Mouse (Mus musculus) forelimb bud, embryonic 11.5 days (tissue): ENCODE measurements around the gene Ank.

Experiments used
- DNase-seq: peaks from one replicate; pipeline ENCODE4 v3.0.0-alpha.2; 2012; ENCODE audit warnings: low read depth, low spot score

Gene Ank

DNA sequence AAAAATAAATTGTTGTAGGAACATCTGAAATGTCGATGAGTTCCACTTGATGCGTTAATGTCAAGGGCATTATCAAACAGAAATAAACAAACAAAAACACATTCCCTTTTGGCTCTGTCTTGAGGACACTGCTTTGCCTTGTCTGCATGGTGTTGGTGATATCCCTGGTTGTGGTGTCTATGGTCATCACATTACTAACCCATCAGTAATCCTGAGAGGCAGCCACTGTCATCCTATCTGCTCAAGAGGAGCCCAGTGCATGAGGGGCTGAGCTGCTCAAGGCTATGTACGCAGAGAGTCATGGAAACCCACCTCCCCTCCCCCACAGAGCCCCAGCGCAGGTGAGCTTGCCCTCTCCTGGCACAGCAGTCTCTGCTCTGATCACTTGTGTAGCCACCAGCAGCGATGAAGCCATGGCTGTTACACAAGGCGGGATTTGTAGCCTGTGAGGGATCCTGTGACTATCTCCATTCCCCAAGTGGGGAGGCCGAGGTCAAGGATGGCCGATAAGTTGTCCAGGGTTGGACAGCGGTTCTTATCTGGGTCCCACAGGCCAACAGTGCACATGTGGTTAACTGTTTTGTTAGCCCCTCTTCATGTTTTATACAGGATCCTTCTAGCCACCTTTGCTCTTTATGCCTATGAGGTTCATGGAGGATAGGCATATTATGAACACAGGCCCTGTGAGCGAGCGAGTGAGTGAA, 30.3 kb downstream of the Ank start:
- DNase-seq, result no peak

GRCm38 (mm10) chr15:27497300-27497997, 31.0 kb downstream of the Ank start:
- DNase-seq, result no peak

DNA sequence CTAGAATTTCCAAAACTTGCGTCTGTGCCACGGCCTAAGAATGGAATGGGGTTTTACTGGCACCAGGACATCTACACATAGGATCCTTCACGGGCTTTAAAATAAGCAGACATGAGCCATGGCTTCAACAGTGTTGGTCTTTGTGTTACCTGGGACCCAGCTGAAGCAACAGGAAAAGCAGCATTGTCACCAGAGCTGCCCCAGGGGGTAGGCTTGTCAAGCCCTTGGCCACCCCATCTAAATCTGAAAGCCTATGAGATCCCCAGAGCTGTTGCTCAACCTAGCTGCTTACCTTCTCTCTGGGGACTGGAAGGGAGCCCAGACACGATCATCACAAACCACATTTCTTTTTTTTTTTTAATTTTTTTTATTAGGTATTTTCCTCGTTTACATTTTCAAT, 31.6 kb downstream of the Ank start:
- DNase-seq, result no peak

GRCm38 (mm10) chr15:27500390-27500789, 33.9 kb downstream of the Ank start:
- DNase-seq, result no peak

- no peak for DNase-seq
These were observed 35.9 kb downstream of the Ank start for GRCm38 (mm10) chr15:27502338-27502737.

- DNase-seq, result no peak
These were observed 36.7 kb downstream of the Ank start for GRCm38 (mm10) chr15:27503221-27503620.

DNA sequence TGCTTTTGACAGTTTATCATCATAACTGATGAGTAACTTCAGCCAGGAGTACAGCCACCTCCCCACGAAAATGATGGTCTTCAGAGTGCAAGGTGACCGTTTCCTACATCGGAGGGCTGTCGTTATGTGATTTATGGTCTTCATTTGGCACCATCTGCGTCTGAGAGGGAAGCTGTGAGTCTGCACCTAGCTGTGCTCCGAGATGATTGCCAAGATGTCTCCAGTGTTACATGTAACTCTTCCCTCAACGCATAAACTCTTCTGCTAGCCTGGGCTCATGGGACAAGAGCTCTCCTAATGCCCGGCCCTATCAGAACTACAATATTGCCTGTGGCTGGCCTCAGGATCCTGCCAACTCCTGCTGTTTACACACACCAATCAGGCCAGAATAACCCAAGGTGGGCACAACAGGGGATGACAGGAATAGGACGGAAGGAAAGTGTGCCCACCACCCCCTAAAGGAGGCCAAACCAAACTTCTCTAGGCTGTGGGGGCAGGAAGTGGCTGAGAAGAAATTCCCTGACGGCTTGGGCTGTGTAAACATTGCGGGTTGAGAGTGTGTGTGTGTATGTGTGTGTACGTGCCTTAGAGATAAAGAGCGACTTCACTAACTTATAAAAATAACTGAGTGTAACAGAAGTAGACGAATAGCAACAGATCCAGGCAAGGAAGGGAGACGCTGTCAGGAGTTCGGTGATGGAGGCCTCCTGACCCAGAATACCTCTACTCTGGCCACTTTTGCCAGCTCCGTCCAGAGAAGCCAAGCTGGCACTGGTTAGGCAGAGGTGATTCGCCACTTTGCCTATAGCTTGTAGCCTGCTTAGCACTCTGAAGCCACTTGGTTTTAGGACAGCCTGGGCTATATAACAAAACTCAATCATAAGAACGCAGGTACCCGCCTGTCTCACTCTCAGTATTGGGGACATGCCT, 37.6 kb downstream of the Ank start:
- no peak for DNase-seq

DNA sequence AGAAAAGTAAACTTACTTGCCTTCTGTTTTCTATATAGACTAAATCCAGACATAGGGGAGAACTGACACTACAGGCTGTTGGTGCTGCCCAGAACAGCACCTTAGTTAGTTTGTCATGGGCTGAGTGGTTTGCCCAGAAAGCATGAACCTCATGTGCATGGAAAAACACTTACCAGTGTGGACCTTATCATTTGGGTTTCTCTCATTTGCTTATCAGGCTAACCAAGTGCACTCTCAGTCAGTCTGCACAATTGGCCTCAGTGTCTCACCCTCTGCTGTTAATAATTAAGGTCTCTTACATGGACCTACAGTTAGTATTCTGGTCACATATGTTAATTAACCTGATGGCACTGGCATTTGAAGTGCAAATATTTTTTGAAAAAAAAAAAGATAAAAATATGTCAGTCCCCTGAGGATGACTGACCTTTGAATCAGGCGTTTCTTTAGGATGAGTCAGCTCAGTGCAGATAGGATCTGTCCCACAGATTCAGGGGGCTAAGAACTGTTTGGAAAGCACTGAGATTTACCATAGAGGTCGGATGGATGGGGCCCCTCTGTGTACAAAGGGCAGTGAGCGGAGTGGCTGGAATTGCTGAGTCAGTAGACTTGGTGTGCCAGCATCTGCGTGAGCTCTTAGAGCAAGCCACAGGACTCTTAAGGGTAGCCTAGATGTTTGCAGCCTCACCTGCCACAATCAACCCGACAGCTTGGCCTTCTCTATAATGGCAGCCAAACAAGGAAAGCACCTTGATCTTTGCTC, 39.8 kb downstream of the Ank start:
- no peak for DNase-seq

DNA sequence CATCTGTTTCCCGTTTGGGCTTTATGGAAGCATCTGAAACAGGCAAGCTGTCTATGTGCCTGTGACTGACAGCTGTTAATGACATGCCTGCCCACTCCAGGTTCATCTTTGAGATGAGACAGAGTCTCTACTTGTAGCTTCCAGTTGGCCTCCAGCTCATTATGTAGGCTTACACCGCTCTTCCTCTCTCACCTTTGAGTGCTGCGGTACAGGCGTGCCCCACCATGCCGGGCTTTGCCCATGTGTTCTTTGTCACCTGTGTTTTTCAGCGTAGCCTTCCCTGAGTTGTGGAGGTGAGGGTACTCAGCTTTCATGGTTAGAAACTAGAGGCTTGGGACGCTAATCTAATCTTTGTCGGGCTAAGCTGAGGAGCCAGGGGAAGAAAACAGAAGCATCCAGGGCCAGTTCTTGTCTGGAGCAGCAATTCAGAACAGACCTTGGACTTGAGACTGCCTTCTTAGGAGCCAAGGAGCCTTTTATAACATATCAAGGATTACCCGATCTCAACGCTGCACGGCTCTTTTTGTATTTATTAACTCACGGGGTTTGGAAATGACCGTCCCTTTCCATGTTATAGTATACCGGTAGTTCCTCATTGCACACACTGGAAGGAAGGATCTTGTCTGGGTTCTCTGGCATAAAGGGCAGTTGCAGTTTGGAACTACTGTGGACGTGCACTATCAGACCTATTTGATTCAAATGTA, 40.6 kb downstream of the Ank start:
- DNase-seq, result no peak

GRCm38 (mm10) chr15:27508169-27508568, 41.7 kb downstream of the Ank start:
- no peak for DNase-seq

- DNase-seq, result no peak
These were observed 42.5 kb downstream of the Ank start for GRCm38 (mm10) chr15:27508982-27509381.

DNA sequence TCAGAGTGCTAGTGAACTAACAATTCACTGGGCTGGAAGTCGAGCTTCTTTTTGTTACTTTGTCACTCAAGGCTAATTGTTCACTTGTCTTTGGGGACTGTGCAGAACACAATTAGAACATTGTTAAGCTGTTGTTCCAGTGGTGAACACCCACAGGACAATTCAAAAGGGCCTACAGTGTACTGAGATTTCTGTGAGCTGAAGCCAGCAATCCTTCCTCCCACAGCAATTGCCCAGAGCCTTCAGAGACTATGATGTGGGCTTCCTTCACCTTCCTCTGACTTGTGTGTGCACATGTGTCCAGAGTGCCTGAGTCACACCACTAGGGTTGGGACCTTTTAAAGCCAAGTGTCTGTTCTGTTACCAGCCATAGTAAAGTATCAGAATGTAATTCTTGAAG, 50.5 kb downstream of the Ank start:
- no peak for DNase-seq

- no peak for DNase-seq
These were observed 51.5 kb downstream of the Ank start for GRCm38 (mm10) chr15:27518026-27518425.

GRCm38 (mm10) chr15:27519857-27520256, 53.4 kb downstream of the Ank start:
- DNase-seq, result no peak

- no peak for DNase-seq
These were observed 58.9 kb downstream of the Ank start for GRCm38 (mm10) chr15:27525233-27526005.

DNA sequence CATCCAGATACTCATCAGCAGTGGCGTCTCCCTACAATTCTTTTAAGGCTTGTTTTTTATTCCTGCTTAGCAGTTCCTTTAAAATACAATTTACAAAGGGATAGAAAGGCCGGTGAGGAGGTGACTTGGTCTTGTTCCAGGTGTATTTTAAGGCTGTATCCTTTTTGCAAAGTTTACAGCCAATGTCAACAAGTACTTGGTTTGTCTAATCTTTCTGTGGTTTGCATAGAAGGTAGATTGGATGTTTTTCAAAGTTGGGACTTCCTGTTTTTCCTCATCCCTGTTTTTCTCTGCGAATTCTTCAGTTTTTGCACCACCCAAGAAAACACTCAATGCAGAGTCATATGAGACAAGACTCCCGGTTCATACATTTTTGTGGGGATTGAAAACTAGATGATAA, 62.4 kb downstream of the Ank start:
- no peak for DNase-seq

DNA sequence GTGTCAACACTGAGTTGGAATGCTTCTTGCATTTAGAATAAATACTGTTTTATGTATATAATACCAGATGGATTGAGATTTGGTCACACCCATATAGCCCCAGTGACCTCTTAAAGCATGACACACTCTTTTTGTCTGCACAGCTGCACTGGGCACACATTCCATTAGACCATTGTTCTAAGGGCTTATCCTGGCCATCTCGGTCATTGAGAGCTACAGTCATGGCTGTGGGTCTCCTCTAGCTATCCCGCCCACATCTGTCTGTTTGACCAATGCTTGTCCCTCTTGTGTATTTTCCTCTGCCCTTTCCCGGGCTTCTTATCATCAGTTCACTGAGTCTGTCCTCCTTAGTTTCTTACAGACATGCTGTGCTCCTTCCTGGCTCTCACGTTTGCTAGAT, 63.5 kb downstream of the Ank start:
- DNase-seq, result no peak

- DNase-seq, result no peak
These were observed 66.6 kb downstream of the Ank start for GRCm38 (mm10) chr15:27533036-27533435.

- DNase-seq, result no peak
These were observed 69.2 kb downstream of the Ank start for GRCm38 (mm10) chr15:27535681-27536080.

- DNase-seq, result no peak
These were observed 69.7 kb downstream of the Ank start for GRCm38 (mm10) chr15:27536186-27536585.
